Mouse (Mus musculus) testis, adult 10 weeks (tissue): ENCODE measurements around the gene Eme2. TPM values are rescaled to one million over a fixed set of nuclear protein-coding genes. Genes with fewer than 3 reads are reported as not detected.

Experiments used
- polyA plus RNA-seq: library from polyadenylated mRNA; stranded (reverse); fragments of 350-450 nt; fragmentation: Illumina TruSeq; extraction: RNeasy Lipid Tissue Mini Kit (QIAGEN cat#74804); gene quantifications from one replicate; pipeline ENCODE4 v1.2.3, GENCODE M21; 2014; ENCODE audit warnings: low read depth, low replicate concordance

The Eme2 gene
- polyA plus RNA-seq = 1.9 TPM

DNA sequence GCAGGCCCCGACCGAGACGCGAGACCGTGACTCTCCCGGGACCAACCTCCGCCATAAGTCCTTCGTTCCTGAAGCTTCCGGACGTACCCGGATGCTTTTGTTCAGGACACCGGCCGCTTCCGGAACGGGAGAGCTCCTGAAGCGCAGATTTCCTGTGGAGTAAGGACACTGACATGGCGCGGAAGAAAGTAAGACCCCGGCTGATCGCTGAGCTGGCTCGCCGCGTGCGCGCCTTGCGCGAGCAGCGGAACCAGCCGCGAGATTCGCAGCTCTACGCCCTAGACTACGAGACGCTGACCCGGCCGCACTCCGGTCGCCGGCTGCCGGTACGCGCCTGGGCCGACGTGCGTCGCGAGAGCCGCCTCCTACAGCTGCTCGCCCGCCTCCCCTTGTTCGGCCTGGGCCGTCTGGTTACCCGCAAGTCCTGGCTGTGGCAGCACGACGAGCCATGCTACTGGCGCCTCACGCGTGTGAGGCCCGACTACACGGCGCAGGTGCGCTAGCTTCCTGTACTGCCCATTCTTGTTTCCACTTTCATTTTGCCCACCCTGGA lies at the start of gene Eme2, which contains the start of gene Mrps34:
Gene Eme2 (minus strand): TSS at position 93 of the 553 bp plus-strand sequence.
Gene Mrps34 (plus strand): TSS at position 122 of the 553 bp plus-strand sequence.

DNA sequence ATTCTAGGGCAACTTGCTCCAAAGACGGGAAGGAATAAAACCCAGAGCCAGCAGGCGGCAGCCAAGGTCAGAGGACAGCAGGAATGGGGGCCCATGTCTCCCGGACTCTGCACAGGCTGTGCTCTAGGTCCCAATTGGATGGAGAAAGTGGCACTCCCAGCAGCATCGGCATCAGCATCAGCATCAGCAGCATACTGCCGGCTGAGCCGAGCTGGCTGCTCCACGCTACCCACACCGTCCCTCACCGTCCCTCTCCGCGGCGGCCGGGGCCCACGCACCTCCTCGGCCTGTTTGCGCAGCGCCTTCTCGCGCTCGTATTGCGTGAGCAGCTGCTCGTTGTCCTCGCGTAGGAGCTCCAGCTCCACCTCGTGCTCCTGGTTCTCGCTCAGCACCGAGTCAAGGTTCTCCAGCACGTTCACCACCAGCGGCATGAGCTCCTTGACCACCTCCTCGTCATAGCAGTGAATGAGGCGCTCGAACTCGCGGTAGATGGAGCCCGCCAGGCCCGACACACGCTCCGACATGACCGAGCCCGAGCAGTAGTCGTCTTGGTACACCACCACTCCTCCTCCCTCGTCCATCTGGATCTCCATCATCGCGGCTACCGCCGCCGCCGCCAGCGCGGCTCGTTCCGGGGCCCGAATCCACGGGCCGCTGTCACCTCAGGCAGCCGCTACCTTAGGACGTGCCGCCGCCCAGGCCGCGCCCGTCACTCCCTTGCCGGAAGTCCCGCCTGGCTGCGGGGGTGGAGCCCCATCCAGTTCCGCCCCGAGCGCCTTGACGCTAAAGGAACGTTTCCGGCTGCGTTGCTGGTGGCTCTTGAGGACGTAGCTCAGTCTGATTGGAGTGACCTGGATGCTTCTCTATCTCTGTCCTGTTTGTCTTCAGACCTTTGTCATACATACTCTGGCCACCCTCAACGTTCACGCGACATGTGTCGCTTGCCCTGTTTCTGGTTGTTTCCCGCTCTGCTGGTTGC lies 41.7 kb upstream of the Eme2 start, which contains the start of gene Mapk8ip3:
Gene Mapk8ip3 (minus strand): TSS at position 719 of the 979 bp plus-strand sequence.

DNA sequence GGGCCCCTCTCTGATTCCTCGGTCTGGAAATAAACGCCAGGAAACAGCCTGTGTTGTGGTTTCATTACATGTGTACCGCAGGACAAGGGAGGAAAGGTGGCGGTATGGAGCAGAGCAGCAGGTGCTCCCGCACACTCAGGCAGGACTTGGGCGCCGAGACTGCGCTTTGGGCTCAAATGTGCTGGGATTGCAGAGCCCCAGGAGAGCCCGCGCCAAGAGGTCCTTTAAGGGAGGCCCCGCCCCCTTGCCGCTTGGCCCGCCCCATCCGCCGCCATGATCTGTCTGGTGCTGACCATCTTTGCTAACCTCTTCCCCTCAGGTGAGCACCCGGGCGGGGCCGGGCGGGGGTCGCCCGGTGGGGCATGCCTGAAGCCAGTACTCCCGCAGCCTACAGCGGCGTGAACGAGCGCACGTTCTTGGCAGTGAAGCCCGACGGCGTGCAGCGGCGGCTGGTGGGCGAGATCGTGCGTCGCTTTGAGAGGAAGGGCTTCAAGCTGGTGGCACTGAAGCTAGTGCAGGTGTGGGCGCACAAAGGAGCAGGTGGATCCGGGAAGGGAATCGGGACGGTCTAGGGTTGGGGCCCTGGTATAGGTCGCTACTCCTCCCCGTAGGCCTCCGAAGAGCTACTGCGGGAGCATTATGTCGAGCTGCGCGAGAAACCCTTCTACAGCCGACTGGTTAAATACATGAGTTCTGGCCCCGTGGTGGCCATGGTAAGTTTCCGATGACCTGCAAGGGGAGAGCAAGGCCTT lies 1.5 kb upstream of the Eme2 start, which contains the start of gene Nme3:
Gene Nme3 (plus strand): TSS at position 260 of the 752 bp plus-strand sequence.

DNA sequence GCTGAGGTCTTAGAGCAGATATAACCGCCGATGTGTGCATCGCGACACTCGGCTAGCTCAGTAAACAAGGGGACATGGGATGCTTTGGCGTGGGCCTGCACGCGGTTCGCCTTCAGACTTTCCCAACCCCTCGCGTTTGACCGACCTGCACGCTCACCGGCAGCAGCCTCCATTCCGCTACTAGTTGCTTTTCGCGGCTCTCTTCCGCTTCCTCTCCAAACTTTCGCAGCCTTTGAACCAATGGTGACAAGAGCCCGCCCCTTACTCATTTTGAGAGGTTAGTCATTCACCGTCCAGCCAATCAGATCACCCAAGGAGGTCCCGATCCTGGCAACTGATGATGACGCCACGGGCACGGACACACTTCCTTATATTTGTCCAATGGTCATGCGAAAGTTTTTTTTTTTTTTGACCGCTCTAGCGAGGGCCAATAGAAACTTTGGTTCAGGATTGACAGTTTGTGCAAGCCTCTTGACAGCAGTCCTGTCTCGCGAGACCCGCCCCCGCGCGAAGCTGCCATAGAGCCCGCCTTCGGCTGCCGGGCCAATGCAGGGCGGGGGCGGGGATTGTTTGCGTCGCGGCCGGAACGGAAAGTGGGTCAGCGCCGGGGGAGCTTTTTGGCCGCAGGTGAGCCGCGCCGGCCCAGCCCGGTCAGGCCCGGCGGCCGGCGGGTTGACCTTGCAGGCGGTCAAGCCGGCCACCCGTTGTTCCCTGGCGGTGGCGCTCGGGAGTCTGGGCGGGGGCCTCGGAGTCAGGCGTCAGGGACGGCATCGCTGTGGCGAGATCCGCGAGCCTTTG lies 8.6 kb downstream of the Eme2 start, which contains the start of the genes Nubp2 and Spsb3:
Gene Nubp2 (minus strand): TSS at position 216 of the 798 bp plus-strand sequence.
Gene Spsb3 (plus strand): TSS at position 510 of the 798 bp plus-strand sequence.

DNA sequence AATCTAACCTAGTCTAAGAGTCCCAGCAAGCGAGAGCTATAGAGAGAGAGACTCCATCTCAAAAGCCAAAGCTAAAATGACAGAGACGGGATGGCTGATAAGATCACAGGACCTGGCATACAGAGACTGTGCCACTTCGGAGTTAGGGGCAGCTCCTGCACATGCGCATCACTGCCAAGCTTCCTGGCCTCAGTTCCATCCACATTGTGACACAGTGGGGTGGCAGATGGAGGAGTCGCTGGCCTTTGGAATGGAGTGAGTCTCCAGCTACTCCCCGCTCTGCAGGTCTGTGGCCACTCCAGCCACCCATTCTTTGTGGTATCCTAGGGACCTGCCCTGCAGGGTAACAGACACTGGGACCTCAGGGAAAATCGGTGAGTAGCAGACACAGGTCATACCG lies 29.1 kb downstream of the Eme2 start, which contains the start of gene Igfals:
Gene Igfals (plus strand): TSS at position 222 of the 400 bp plus-strand sequence.

DNA sequence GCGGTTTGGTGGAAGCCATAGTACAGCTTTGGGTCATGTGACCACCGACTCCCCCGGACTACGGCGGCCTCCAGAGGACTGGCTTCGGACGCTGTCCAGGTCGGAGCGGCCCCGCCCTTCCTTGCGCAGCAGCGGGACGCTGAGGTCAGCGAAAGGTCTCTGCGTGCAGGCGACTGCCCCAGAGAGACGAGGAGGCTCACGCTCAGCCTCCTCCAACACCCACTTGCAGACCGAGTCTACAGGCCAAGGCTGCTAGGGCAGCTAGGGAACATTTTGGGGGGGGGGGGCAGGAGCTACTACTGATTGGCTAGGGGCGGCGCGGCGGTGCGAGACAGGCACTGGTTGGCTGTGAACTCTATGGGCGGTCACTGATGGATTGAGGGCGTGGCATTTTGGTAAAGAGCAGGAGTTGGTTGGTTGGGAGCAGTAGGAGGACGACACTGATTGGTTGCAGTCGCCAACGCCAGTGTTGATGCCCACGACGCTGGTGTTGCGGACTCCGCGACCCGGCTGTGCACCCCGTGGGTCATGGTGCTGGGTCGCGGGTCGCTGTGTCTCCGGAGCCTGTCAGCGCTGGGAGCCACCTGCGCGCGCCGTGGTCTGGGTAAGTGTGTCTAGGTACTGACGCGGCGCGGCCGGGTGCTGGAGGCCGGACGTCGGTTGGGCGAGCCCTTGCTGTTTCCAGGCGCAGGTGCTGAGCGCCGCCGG lies 44.7 kb downstream of the Eme2 start, which contains the start of gene Fahd1:
Gene Fahd1 (minus strand): TSS at position 300 of the 708 bp plus-strand sequence.

DNA sequence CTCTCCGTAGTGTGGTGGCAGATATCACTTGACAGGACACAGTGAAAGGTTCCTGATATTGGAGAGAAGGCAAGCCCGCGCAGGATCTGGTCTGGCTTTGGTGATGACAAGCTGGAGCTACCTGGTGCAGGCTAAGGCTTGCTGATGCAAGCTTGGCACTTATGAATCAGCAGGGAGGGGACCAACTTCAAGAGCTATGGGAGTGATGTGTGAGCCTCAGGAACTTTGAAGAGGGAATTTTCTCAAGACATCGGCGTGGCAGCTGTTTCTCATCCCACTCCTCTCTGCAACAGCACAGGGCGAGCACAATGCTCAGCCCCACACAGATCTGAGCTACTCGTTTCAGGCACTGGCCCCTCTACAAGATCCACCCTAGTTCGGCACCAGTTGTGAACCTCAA lies 55.0 kb downstream of the Eme2 start, which contains the start of gene Hagh:
Gene Hagh (plus strand): TSS at position 302 of the 400 bp plus-strand sequence.

Other genes starting within 250 kb of the Eme2 start
- gene Slc9a3r2, start 244.8 kb downstream of the Eme2 start, polyA plus RNA-seq = 0.57 TPM
- not detected for gene Npw, start 236.6 kb downstream of the Eme2 start, polyA plus RNA-seq
- gene Zfp598, start 225.4 kb downstream of the Eme2 start, polyA plus RNA-seq = 1.4 TPM
- 0.11 TPM for gene Syngr3, start 205.1 kb downstream of the Eme2 start, polyA plus RNA-seq
- gene Gfer, start 198.9 kb downstream of the Eme2 start, polyA plus RNA-seq = 29.2 TPM
- 12.7 TPM for gene Noxo1, start 198.9 kb downstream of the Eme2 start, polyA plus RNA-seq
- gene Tbl3, start 187.4 kb downstream of the Eme2 start, polyA plus RNA-seq = 0.29 TPM
- 46.8 TPM for gene Rnf151, start 177.0 kb downstream of the Eme2 start, polyA plus RNA-seq
- 129 TPM for gene Rps2, start 177.0 kb downstream of the Eme2 start, polyA plus RNA-seq
- 69.2 TPM for gene Ndufb10, start 170.6 kb downstream of the Eme2 start, polyA plus RNA-seq
- not detected for gene Rpl3l, start 167.3 kb downstream of the Eme2 start, polyA plus RNA-seq
- gene Msrb1, start 158.4 kb downstream of the Eme2 start, polyA plus RNA-seq = 1.1 TPM
- not detected for gene Hs3st6, start 142.1 kb downstream of the Eme2 start, polyA plus RNA-seq
- gene Meiob, start 90.8 kb downstream of the Eme2 start, polyA plus RNA-seq = 67.9 TPM
- 93.5 TPM for gene Hagh, start 54.9 kb downstream of the Eme2 start, polyA plus RNA-seq
- 25.4 TPM for gene Fahd1, start 44.7 kb downstream of the Eme2 start, polyA plus RNA-seq
- gene Igfals, start 29.1 kb downstream of the Eme2 start, polyA plus RNA-seq = not detected
- 19.6 TPM for gene Nubp2, start 8.7 kb downstream of the Eme2 start, polyA plus RNA-seq
- 1.6 TPM for gene Spsb3, start 8.4 kb downstream of the Eme2 start, polyA plus RNA-seq
- gene Mrps34, start within 50 bp of the Eme2 start, polyA plus RNA-seq = 0.64 TPM
- 0.69 TPM for gene Nme3, start 1.4 kb upstream of the Eme2 start, polyA plus RNA-seq
- 4.3 TPM for gene Mapk8ip3, start 41.9 kb upstream of the Eme2 start, polyA plus RNA-seq
- gene Jpt2, start 65.6 kb upstream of the Eme2 start, polyA plus RNA-seq = 13.2 TPM
- 13.1 TPM for gene Cramp1l, start 120.7 kb upstream of the Eme2 start, polyA plus RNA-seq
- gene Ift140, start 121.0 kb upstream of the Eme2 start, polyA plus RNA-seq = 141 TPM
- gene Tmem204, start 188.5 kb upstream of the Eme2 start, polyA plus RNA-seq = 1.2 TPM
- gene Telo2, start 220.9 kb upstream of the Eme2 start, polyA plus RNA-seq = 0.48 TPM
- gene Ptx4, start 225.7 kb upstream of the Eme2 start, polyA plus RNA-seq = not detected
- 3.2 TPM for gene Clcn7, start 238.3 kb upstream of the Eme2 start, polyA plus RNA-seq